Mouse (Mus musculus) MN1 (cell line): ENCODE data around the gene Grb2.

Experiments
- DNase-seq: peaks from one replicate; pipeline ENCODE4 v3.0.0-alpha.2; 2016; ENCODE audit warnings: low spot score

The Grb2 gene

GRCm38 (mm10) chr11:115627705-115628464, 80.5 kb downstream of the Grb2 start, which contains the start of gene Slc25a19:
Slc25a19 (minus strand) TSS chr11:115628295.
- peak; percentile 99 for DNase-seq

GRCm38 (mm10) chr11:115626824-115627616, 81.4 kb downstream of the Grb2 start:
- DNase-seq: no peak

DNA sequence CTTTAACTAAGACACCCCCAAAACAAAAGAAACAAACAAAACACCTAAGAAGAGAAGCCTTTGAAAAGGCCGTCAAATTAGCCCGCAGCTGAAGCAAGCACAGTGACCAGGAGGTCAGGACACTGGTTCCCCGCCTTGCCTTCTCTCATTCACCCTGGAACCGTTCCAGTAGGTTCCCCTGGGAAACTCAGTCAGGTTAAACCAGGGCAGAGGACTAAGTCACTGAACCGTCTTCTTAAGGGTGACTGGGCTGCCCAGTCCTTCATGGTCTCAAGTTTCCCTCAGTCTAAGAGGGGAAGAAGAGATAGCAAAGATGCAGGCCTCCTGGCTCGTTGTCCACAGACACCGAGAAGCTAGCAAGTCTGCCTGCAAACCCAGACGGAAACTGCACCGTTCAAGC, 82.5 kb downstream of the Grb2 start:
- DNase-seq: peak; percentile 63

DNA sequence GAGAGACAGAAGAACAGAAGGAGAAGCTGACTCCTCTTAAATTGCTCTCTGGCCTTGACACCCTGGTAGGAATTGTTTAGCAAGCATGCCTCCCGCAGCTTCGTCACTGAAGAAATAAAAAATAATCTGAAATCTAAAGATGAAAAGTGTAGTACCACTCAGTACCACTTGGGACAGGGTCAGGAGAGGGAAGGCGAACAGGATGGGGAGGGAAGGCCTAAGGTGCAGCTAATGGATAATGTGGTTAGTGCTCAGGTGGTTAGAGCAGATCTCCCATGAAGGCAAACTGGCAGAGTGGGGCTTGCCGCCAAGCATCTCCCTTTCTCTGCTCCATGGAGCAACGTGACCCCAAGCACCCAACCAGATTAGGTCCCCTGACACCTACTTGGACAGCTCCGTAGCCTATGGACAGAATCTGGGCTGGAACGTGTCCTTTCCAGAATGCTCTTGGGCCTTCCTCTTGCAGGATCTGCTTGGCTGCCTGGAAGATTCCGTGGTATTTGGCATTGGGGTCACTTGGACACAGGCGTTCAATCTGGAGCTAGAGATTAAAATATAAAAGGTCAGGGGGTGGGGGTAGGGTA, 84.8 kb downstream of the Grb2 start:
- DNase-seq: no peak

GRCm38 (mm10) chr11:115619949-115620348, 88.4 kb downstream of the Grb2 start:
- no peak for DNase-seq

GRCm38 (mm10) chr11:115618732-115619516, 89.5 kb downstream of the Grb2 start:
- no peak for DNase-seq

- DNase-seq: no peak
Observed at GRCm38 (mm10) chr11:115618001-115618400, 90.4 kb downstream of the Grb2 start.

- DNase-seq: no peak
Observed at GRCm38 (mm10) chr11:115616893-115617292, 91.5 kb downstream of the Grb2 start.

- DNase-seq: no peak
Observed at GRCm38 (mm10) chr11:115616371-115616770, 92.0 kb downstream of the Grb2 start.

- no peak for DNase-seq
Observed at GRCm38 (mm10) chr11:115615875-115616274, 92.5 kb downstream of the Grb2 start.

GRCm38 (mm10) chr11:115615108-115615825, 93.1 kb downstream of the Grb2 start:
- no peak for DNase-seq

- no peak for DNase-seq
Observed at GRCm38 (mm10) chr11:115614346-115615107, 93.9 kb downstream of the Grb2 start.

DNA sequence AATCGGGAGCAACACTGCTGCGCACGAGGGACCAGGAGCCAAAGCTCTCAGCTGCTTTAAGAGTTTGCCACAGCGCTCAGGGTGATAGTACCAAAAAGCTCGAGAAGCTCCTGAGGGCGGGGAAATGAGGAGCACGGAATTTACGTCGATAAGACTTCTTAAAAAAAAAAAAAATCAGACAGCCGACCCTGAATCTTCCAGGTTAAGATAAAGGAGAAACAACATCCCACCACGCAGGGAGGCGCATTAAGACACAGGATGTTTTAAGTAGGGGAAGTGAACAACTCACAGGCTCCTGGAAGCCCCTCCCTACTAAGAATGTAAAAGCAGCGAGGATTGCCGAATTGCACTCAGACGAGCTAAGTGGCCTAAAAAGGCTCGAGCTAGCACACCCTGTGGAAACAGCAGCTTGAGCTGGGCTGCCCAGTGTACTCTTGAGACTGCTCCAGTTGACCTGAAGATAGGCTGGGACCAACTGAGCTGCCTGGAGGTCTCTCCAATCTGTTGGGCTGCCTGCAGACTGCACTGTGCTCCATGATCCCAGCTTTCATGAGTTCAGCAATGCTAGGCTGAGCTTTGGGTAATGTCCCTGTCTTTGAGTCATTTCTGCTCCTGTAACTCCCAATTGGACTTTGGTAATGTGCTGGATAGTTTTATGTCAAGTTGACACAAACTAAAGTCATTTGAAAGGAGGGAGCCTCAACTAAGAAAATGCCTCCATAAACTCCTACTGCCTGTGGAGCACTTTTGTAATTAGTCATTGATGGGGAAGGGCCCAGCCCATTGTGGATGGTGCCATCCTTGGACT, 95.1 kb downstream of the Grb2 start:
- peak; percentile 35 for DNase-seq

GRCm38 (mm10) chr11:115612410-115613137, 95.8 kb downstream of the Grb2 start, which contains the start of gene Mif4gd:
Mif4gd (minus strand) TSS chr11:115612969.
- DNase-seq: peak; percentile 78

- DNase-seq: peak; percentile 69
Observed at GRCm38 (mm10) chr11:115612059-115612409, 96.4 kb downstream of the Grb2 start.

- DNase-seq: no peak
Observed at GRCm38 (mm10) chr11:115611173-115611572, 97.2 kb downstream of the Grb2 start.

- no peak for DNase-seq
Observed at GRCm38 (mm10) chr11:115609576-115609975, 98.8 kb downstream of the Grb2 start.

GRCm38 (mm10) chr11:115608421-115609399, 99.7 kb downstream of the Grb2 start:
- peak; percentile 38 for DNase-seq
